ENCODE assay signal across 20 mouse cellular contexts in the genomic region with DNA sequence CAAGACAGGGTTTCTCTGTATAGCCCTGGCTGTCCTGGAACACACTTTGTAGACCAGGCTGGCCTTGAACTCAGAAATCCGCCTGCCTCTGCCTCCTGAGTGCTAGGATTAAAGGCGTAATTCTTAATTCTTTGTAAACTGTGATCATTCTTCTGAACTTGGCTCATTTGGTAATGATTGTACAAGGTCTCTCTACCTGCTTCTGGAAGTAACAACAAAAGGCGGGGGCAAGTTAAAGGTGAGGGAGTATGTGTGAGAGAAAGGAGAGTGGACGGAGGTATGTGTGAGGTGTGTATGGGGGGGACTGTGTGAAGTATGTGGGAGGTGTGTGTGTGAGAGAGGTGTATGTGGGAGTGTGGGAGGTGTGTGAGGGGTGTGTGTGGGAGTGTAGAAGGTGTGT. TPM values are rescaled to one million over a fixed set of nuclear protein-coding genes. Genes with fewer than 3 reads are reported as not detected.
DNase-seq lines count a peak whose midpoint lies in the region; ATAC-seq and TF ChIP-seq lines count a peak whose summit lies in the region.
"Had no signal": no experiment of that assay in that cellular context is flagged by ENCODE, and none has a peak within 500 bp of the region (broad histone marks: within the 10 kb centered on the region; RNA-seq: fewer than 3 reads in every experiment).

No protein-coding gene starts in this region.

- H3K36me3 ChIP-seq in kidney, adult 2 months (ENCODE audit: control insufficient read depth, insufficient read depth, low read length) = no peaks in the 10 kb centered on the region
- no peaks in the 10 kb centered on the region for H3K36me3 ChIP-seq in kidney, embryonic 16.5 days (ENCODE audit: insufficient read depth, low read length)
- H3K36me3 ChIP-seq: embryonic facial prominence, embryonic 13.5 days; embryonic facial prominence, embryonic 15.5 days; forebrain, embryonic 10.5 days; forebrain, embryonic 12.5 days had no signal

- H3K4me1 ChIP-seq in kidney, adult 2 months (ENCODE audit: control insufficient read depth, insufficient read depth, low read length) = peaks cover 4% of the 10 kb centered on the region
- H3K4me1 ChIP-seq in kidney, embryonic 16.5 days (ENCODE audit: insufficient read depth, low read length) = no peaks in the 10 kb centered on the region
- H3K4me1 ChIP-seq: embryonic facial prominence, embryonic 13.5 days; embryonic facial prominence, embryonic 15.5 days; forebrain, embryonic 10.5 days; forebrain, embryonic 12.5 days had no signal

- no peak for TF ChIP-seq CTCF in kidney, adult 2 months (conservative IDR thresholded peaks at IDR 0.05; ENCODE audit: insufficient read depth, insufficient read length, low read depth, low read length)

- peak overlapping the region; percentile 5; the same call in 1 of the 2 replicates for H3K4me3 ChIP-seq in kidney, adult 2 months (ENCODE audit: insufficient read depth, low read depth, low read length)
- no peak overlapping the region for H3K4me3 ChIP-seq in kidney, embryonic 16.5 days (ENCODE audit: low read length)
- H3K4me3 ChIP-seq: embryonic facial prominence, embryonic 13.5 days; embryonic facial prominence, embryonic 15.5 days; erythroblast, embryonic 14.5 days; forebrain, embryonic 10.5 days; forebrain, embryonic 12.5 days had no signal

- no peak for TF ChIP-seq POLR2A in kidney, adult 2 months (IDR thresholded peaks at IDR 0.05; ENCODE audit: low read depth, low read length)

- no peak overlapping the region for H3K4me2 ChIP-seq in kidney, embryonic 16.5 days (replicated peaks; ENCODE audit: low read depth, low read length)
- H3K4me2 ChIP-seq: embryonic facial prominence, embryonic 13.5 days; embryonic facial prominence, embryonic 15.5 days; forebrain, embryonic 12.5 days had no signal

- H3K27me3 ChIP-seq in kidney, adult 2 months (replicated peaks; ENCODE audit: control insufficient read depth, insufficient read depth, low read length) = no peaks in the 10 kb centered on the region
- no peaks in the 10 kb centered on the region for H3K27me3 ChIP-seq in kidney, embryonic 16.5 days (ENCODE audit: insufficient read depth, low read length)
- H3K27me3 ChIP-seq: embryonic facial prominence, embryonic 13.5 days; embryonic facial prominence, embryonic 15.5 days; forebrain, embryonic 12.5 days had no signal

- peak; percentile 58 for DNase-seq in kidney, adult 2 months
- DNase-seq in kidney, postnatal 14 days = no peak
- DNase-seq in kidney, postnatal 4 days = no peak
- DNase-seq: adrenal gland, adult 2 months; adrenal gland, postnatal 10 days; adrenal gland, postnatal 25 days; cerebellum, adult 11 months; cerebellum, adult 18-20 months; cerebellum, adult 8-10 months; cerebellum, adult 9-11 months; cerebellum, postnatal 14 days; cerebellum, postnatal 36 days; embryo, embryonic 11 days had no signal

- peak overlapping the region; percentile 72; the same call in 1 of the 2 replicates for H3K27ac ChIP-seq in kidney, adult 2 months (ENCODE audit: insufficient read depth, low read depth, low read length)
- no peak overlapping the region for H3K27ac ChIP-seq in kidney, embryonic 16.5 days (ENCODE audit: low read length)
- H3K27ac ChIP-seq: embryonic facial prominence, embryonic 13.5 days; embryonic facial prominence, embryonic 15.5 days; forebrain, embryonic 10.5 days; forebrain, embryonic 12.5 days had no signal

- no peaks in the 10 kb centered on the region for H3K9me3 ChIP-seq in kidney, embryonic 16.5 days (ENCODE audit: low read length)
- H3K9me3 ChIP-seq: embryonic facial prominence, embryonic 13.5 days; embryonic facial prominence, embryonic 15.5 days; forebrain, embryonic 10.5 days; forebrain, embryonic 12.5 days had no signal

- peak; percentile 42; the same call in 1 of the 2 replicates for ATAC-seq in kidney, embryonic 16.5 days (ENCODE audit: low FRiP score, low TSS enrichment)
- ATAC-seq: forebrain, embryonic 14.5 days had no signal

- H3K9ac ChIP-seq in kidney, embryonic 16.5 days (replicated peaks; ENCODE audit: low read length) = no peak overlapping the region
- H3K9ac ChIP-seq: embryonic facial prominence, embryonic 13.5 days; embryonic facial prominence, embryonic 15.5 days; forebrain, embryonic 12.5 days had no signal

- 59% methylated on average over 4 of the region's 4 CpGs for WGBS in kidney, adult 2 months
- 87% methylated on average over 4 of the region's 4 CpGs for WGBS in kidney, embryonic 16.5 days

RNA-seq across cellular contexts. Expression of a gene that starts 45.5 kb away (rescaled TPM):
- polyA plus RNA-seq in kidney, adult 2 months (2012; rRNA removed) = 0.05 and 0.08 TPM in 2 replicates
- 0.24 and 0.30 TPM in 2 replicates for polyA plus RNA-seq in kidney, embryonic 16.5 days (2015; fragmentation: Nextera tagmentation; extraction: Ambion mirVana)
- polyA plus RNA-seq: erythroblast, embryonic 14.5 days had no signal

RNA-seq across cellular contexts. Expression of a gene that starts 45.7 kb away (rescaled TPM):
- 22.6 and 24.0 TPM in 2 replicates for polyA plus RNA-seq in kidney, adult 2 months (2012; rRNA removed)
- 52.4 and 55.2 TPM in 2 replicates for polyA plus RNA-seq in kidney, embryonic 16.5 days (2015; fragmentation: Nextera tagmentation; extraction: Ambion mirVana)

RNA-seq across cellular contexts. Expression of a gene that starts 56.6 kb away (rescaled TPM):
- 1.1 and 1.2 TPM in 2 replicates for polyA plus RNA-seq in kidney, adult 2 months (2012; rRNA removed)
- polyA plus RNA-seq in kidney, embryonic 16.5 days (2015; fragmentation: Nextera tagmentation; extraction: Ambion mirVana) = 43.8 and 48.5 TPM in 2 replicates
- polyA plus RNA-seq: erythroblast, embryonic 14.5 days had no signal

Comparison
In these comparisons a context has a peak if more than half of its experiments do, and no peak if none do; other contexts are left out.
1. RNA of a gene that starts 56.6 kb away (polyA plus RNA-seq): 43.8 to 48.5 TPM in kidney, embryonic 16.5 days; 1.1 to 1.2 TPM in kidney, adult 2 months; every median in the first group is over 10 times any median in the second.